Mouse (Mus musculus): ENCODE measurements at regions not wholly inside any gene's neighbourhood (a gene's known extent, or its start where the extent isn't known, plus 50 kb on each side); places are given as distances from the start of the nearest gene placed in this dataset.

DNA sequence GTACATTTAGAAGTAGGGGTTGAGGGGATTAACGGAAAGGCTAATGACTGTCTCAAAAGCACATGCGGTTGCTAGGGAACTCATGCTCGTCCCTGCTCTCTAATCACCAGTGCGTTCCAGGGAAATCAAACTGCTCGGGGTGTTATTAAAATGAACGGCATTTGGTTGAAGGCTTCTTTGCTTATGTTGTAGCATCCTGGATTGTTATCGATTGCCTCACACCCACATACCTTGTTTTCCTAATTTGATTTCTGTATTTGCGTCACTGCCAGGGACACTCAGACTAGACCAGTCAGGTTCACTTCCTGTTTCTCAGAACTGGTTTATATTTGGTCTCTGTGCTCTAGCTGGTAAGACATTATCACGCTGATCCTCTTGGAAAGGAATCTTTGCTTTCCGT lies 177.0 kb upstream of the Mkln1 start:
- H3K36me3 ChIP-seq (replicated peaks; ENCODE audit: low read length): no peaks in the 10 kb centered on the region
- H3K4me1 ChIP-seq: peaks cover 54% of the 10 kb centered on the region
- H3K4me3 ChIP-seq (replicated peaks): peak overlapping the region; percentile 98
- no peak for TF ChIP-seq FLI1 (IDR thresholded peaks at IDR 0.05; ENCODE audit: low read length)
- TF ChIP-seq GATA1 (IDR thresholded peaks at IDR 0.05; ENCODE audit: borderline replicate concordance, low read length): no peak
- no peaks in the 10 kb centered on the region for H3K9me3 ChIP-seq
- H3K27me3 ChIP-seq (replicated peaks): no peaks in the 10 kb centered on the region

DNA sequence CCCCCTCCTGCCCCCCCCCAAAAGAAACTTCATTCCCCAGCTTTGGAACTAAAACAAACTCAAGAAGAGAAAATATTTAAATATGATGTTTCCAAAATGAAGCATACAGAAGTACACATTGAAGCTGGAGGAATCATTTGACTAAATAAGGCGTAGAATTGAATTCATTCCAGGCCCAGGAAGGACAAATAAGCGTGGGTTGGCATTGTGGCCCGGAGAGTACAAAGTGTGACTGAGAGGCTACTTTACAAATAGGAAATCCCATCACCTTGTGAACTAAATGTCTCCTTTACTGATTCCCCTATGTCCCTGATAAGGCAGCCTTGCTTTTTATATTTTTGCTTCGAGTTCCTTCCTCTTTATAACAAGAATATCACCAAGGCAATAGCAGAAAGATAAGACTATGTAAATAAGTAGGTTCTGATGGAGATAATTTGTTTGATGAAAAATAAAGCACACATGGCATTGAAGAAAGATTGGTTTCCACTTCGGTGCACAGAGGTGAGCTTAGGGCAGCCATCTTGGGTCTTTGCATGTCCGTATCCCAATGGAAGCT lies 176.4 kb upstream of the Mkln1 start:
- Histone ChIP-seq H3K27me3 (replicated peaks) (no peaks in the 10 kb centered on the region), H3K36me3 (replicated peaks; ENCODE audit: low read length) (no peaks in the 10 kb centered on the region), H3K4me1 (peaks cover 58% of the 10 kb centered on the region), H3K4me3 (replicated peaks) (peak overlapping the region; percentile 98), H3K9me3 (no peaks in the 10 kb centered on the region)
- TF ChIP-seq FLI1 (IDR thresholded peaks at IDR 0.05; ENCODE audit: low read length): no peak
- TF ChIP-seq GATA1 (IDR thresholded peaks at IDR 0.05; ENCODE audit: borderline replicate concordance, low read length): no peak

DNA sequence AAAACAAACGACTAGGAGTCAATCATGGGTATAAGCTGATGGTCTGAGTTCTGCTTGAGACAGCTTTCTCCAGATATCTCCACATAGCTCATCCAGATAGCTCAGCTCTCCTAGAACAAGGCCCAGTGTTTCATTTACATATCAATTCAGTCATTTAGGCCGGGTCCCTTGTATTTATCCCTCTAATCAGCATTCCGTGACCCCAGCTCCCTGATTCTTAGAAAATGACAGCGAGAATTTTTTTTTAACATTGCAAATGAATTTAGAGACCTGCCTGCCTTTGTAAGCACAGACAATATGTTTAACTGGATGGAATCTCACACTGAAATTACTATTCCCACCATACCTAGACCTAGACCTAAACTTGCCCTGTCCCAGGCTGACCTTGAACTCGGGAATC lies 171.1 kb upstream of the Mkln1 start:
- Histone ChIP-seq H3K4me1 (peaks cover 49% of the 10 kb centered on the region), H3K36me3 (replicated peaks; ENCODE audit: low read length) (no peaks in the 10 kb centered on the region), H3K9me3 (no peaks in the 10 kb centered on the region), H3K4me3 (replicated peaks) (no peak overlapping the region), H3K27me3 (replicated peaks) (no peaks in the 10 kb centered on the region)
- TF ChIP-seq GATA1 (IDR thresholded peaks at IDR 0.05; ENCODE audit: borderline replicate concordance, low read length): no peak
- no peak for TF ChIP-seq FLI1 (IDR thresholded peaks at IDR 0.05; ENCODE audit: low read length)

DNA sequence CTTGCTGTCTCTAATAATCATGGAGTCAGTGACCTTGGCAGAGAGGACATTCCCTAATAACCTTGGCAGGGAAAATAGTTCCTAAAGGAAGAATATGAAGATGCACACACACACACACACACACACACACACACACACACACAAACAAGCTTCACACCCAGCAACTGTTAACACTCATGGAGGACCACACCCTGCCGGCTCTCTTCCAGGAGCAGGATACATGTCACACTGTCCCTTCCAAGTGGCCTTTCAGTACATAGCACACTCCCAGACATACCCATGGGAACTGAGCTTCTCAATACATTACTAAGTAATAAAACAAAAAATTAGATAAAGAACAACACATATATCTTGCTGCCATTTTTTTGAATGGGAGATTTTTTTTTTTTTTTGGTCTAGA lies 170.5 kb upstream of the Mkln1 start:
- H3K9me3 ChIP-seq: no peaks in the 10 kb centered on the region
- H3K27me3 ChIP-seq (replicated peaks): no peaks in the 10 kb centered on the region
- peaks cover 49% of the 10 kb centered on the region for H3K4me1 ChIP-seq
- H3K36me3 ChIP-seq (replicated peaks; ENCODE audit: low read length): no peaks in the 10 kb centered on the region
- TF ChIP-seq GATA1 (IDR thresholded peaks at IDR 0.05; ENCODE audit: borderline replicate concordance, low read length) (no peak), FLI1 (IDR thresholded peaks at IDR 0.05; ENCODE audit: low read length) (no peak)
- no peak overlapping the region for H3K4me3 ChIP-seq (replicated peaks)

DNA sequence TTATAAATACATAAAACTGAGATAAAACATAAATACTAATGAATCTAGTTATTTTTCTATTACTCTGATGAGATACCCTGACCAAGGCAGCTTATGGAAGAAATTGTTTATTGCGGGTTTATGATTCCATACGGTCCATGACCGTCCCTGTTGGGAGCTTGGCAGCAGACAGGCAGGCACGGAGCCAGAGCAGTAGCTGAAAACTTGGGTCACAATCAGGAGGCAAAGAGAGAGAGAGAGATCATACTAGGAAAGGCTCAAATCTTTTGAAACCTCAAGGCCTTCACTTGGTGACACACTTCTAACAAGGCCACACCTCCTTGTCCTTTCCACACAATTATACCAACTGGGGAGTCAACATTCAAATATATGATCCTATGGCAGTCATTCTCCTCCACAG lies 166.7 kb upstream of the Mkln1 start:
- Histone ChIP-seq H3K4me3 (replicated peaks) (no peak overlapping the region), H3K27me3 (replicated peaks) (peaks cover 4% of the 10 kb centered on the region)
- TF ChIP-seq FLI1 (IDR thresholded peaks at IDR 0.05; ENCODE audit: low read length) (no peak), GATA1 (IDR thresholded peaks at IDR 0.05; ENCODE audit: borderline replicate concordance, low read length) (no peak)

DNA sequence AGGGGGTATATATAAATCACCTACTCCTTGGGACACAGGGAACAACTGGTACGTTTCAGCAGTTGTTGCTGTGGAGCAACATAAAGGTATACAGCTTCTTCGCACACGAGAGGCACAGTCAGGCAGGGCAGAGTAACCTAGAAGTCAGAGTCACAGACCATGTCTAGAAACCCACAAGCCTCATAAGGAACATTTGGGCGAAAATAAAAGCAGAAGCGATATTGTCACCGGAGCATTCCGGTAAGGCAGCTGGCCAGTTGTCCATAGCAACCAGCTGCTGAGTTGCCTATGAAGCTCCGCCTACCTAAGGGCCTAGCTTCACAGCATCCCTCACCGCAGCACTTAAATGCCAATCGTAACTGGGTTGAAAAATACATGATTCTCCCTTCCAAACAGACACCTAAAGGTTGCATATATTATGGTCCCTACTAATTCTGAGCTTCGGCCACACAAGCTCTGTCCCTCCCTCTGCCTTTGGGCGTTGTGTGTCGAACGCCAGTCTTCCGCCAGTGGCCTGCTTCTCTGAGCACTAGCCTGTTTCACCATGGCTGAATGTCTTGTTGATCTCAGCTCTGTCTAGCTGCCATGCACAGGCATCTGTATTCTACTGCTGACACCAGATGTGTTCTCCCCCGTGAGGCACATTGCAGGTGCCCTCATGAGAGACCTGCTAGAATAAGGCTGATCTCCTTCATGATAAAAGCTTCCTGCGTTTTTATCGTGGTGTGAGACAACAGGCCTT lies 165.1 kb upstream of the Mkln1 start:
- peaks cover 27% of the 10 kb centered on the region for H3K4me1 ChIP-seq
- no peaks in the 10 kb centered on the region for H3K36me3 ChIP-seq (replicated peaks; ENCODE audit: low read length)
- TF ChIP-seq GATA1 (IDR thresholded peaks at IDR 0.05; ENCODE audit: borderline replicate concordance, low read length) (no peak), FLI1 (IDR thresholded peaks at IDR 0.05; ENCODE audit: low read length) (no peak)

More for the DNA sequence above, 166.7 kb upstream of the Mkln1 start:
- Histone ChIP-seq H3K4me1 (peaks cover 42% of the 10 kb centered on the region), H3K36me3 (replicated peaks; ENCODE audit: low read length) (no peaks in the 10 kb centered on the region), H3K9me3 (no peaks in the 10 kb centered on the region)

DNA sequence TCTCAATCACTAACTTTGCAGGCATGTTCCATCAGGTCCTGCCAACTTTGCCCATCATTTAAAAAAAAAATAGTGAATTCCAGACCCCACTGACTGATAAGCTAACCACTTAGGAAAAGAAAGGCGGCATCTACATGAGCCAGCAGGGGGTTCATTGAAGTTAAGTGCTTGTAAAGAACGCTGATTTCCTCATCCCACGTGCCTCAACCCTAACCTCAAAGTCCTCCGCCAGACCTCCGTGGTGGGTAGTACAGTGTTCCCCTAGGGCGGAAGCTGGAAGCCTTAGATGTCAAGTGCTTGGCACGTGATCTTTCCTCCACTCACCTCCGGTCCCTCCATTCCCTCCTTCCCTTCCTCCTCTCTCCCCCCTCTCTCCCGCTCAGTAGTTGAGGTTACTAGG lies 158.5 kb upstream of the Mkln1 start:
- no peaks in the 10 kb centered on the region for H3K36me3 ChIP-seq (replicated peaks; ENCODE audit: low read length)
- TF ChIP-seq GATA1 (IDR thresholded peaks at IDR 0.05; ENCODE audit: borderline replicate concordance, low read length) (no peak), FLI1 (IDR thresholded peaks at IDR 0.05; ENCODE audit: low read length) (no peak)
- peak overlapping the region; percentile 33 for H3K4me3 ChIP-seq (replicated peaks)
- no peaks in the 10 kb centered on the region for H3K9me3 ChIP-seq
- peaks cover 25% of the 10 kb centered on the region for H3K27me3 ChIP-seq (replicated peaks)
- peaks cover 15% of the 10 kb centered on the region for H3K4me1 ChIP-seq

More for the DNA sequence above, 165.1 kb upstream of the Mkln1 start:
- Histone ChIP-seq H3K9me3 (no peaks in the 10 kb centered on the region), H3K4me3 (replicated peaks) (no peak overlapping the region), H3K27me3 (replicated peaks) (peaks cover 14% of the 10 kb centered on the region)

DNA sequence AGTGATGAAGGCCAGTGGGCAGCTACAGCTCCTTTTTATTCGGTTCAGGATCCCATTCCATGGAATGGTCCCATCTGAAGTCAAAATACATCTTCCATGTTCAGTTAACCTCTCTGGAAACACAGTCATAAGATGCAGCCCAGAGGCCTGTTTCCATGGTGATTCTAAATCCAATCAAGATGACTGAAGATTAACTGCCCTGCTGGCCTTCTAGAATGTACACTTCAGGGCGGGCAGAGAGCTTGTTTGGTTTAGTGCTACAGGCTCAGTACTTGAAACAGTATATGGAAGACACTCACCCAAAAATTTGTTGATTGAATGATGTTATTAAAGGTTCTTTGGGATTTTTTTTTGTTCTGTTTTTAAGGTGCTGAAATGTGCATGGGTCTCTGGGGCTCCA lies 148.0 kb upstream of the Mkln1 start:
- peaks cover 13% of the 10 kb centered on the region for H3K27me3 ChIP-seq (replicated peaks)
- no peak overlapping the region for H3K4me3 ChIP-seq (replicated peaks)
- H3K9me3 ChIP-seq: peaks cover 7% of the 10 kb centered on the region; the same call in 1 of the 2 replicates
- TF ChIP-seq FLI1 (IDR thresholded peaks at IDR 0.05; ENCODE audit: low read length) (no peak), GATA1 (IDR thresholded peaks at IDR 0.05; ENCODE audit: borderline replicate concordance, low read length) (no peak)
- no peaks in the 10 kb centered on the region for H3K4me1 ChIP-seq
- no peaks in the 10 kb centered on the region for H3K36me3 ChIP-seq (replicated peaks; ENCODE audit: low read length)

DNA sequence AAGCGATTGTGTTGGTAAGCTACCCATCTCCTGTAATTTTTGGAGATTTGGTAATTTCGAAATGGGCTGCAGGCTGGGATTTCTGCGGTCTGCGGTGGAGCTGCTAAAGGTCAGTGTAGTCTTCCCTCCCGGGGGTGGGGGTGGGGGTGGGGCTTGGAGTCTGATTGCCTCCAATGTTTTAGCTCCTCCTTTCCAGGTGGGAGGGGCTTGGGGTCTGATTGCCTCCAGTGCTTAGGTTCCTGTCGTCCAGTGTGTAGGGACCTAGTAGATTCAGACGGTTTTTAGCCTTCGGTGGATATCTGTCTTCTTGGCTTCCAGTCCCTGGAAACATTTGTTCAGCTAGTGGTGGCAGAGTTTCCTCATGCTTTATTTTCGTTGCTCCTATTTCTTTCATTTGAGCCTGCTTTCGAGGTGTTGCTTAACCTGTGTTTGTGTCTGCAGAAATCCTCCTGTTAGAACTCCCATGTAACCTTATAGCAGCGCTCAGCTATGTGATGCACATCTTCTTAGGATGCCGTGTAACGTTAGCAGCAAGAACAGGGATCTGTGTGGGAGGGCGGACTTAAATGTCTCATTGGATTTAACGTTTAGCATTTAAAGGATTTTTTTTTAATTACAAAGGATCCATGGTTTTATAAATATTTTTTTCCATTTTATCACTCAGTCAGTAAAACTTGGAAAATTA lies 145.1 kb upstream of the Mkln1 start:
- Histone ChIP-seq H3K4me1 (no peaks in the 10 kb centered on the region), H3K27me3 (replicated peaks) (peaks cover 11% of the 10 kb centered on the region), H3K4me3 (replicated peaks) (no peak overlapping the region), H3K9me3 (peaks cover 7% of the 10 kb centered on the region; the same call in 1 of the 2 replicates), H3K36me3 (replicated peaks; ENCODE audit: low read length) (no peaks in the 10 kb centered on the region)
- TF ChIP-seq GATA1 (IDR thresholded peaks at IDR 0.05; ENCODE audit: borderline replicate concordance, low read length) (no peak), FLI1 (IDR thresholded peaks at IDR 0.05; ENCODE audit: low read length) (no peak)

All from megakaryocyte, embryonic 14.5 days (primary cell).